Mouse (Mus musculus): ENCODE measurements at regions not wholly inside any gene's neighbourhood (a gene's known extent, or its start where the extent isn't known, plus 50 kb on each side); places are given as distances from the start of the nearest gene placed in this dataset.

- TF ChIP-seq EP300 (IDR thresholded peaks at IDR 0.05) (no peak), CTCF (IDR thresholded peaks at IDR 0.05) (no peak)
- Histone ChIP-seq H3K9me3 (ENCODE audit: low read length) (no peaks in the 10 kb centered on the region), H3K36me3 (ENCODE audit: insufficient read depth, low read length) (no peaks in the 10 kb centered on the region), H3K9ac (replicated peaks; ENCODE audit: low read depth) (no peak overlapping the region), H3K4me1 (ENCODE audit: insufficient read depth, low read depth, low read length) (no peaks in the 10 kb centered on the region), H3K4me3 (ENCODE audit: low read depth, low read length) (no peak overlapping the region), H3K27ac (ENCODE audit: low read length) (no peak overlapping the region), H3K27me3 (replicated peaks; ENCODE audit: insufficient read depth, low read length) (no peaks in the 10 kb centered on the region), H3K4me2 (replicated peaks; ENCODE audit: low read depth, low read length) (no peak overlapping the region)
- 63% methylated on average over 8 of the region's 8 CpGs for WGBS
- no peak for ATAC-seq
- DNase-seq (ENCODE audit: low spot score) = no peak
Observed at GRCm38 (mm10) chr2:131801212-131801611, 58.3 kb downstream of the Erv3 start.

- no peak overlapping the region for H3K27ac ChIP-seq (ENCODE audit: low read length)
- no peak for ATAC-seq
- H3K4me1 ChIP-seq (ENCODE audit: insufficient read depth, low read depth, low read length) = no peaks in the 10 kb centered on the region
- H3K9me3 ChIP-seq (ENCODE audit: low read length) = no peaks in the 10 kb centered on the region
- no peak for TF ChIP-seq EP300 (IDR thresholded peaks at IDR 0.05)
- H3K27me3 ChIP-seq (replicated peaks; ENCODE audit: insufficient read depth, low read length) = no peaks in the 10 kb centered on the region
- H3K9ac ChIP-seq (replicated peaks; ENCODE audit: low read depth) = no peak overlapping the region
- DNase-seq (ENCODE audit: low spot score) = no peak
- H3K36me3 ChIP-seq (ENCODE audit: insufficient read depth, low read length) = no peaks in the 10 kb centered on the region
- H3K4me3 ChIP-seq (ENCODE audit: low read depth, low read length) = no peak overlapping the region
- 84% methylated on average over 8 of the region's 8 CpGs for WGBS
- no peak overlapping the region for H3K4me2 ChIP-seq (replicated peaks; ENCODE audit: low read depth, low read length)
Observed at GRCm38 (mm10) chr2:131800126-131800894, 59.2 kb downstream of the Erv3 start.

GRCm38 (mm10) chr2:131799486-131799885, 60.1 kb downstream of the Erv3 start:
- Histone ChIP-seq H3K9ac (replicated peaks; ENCODE audit: low read depth) (no peak overlapping the region), H3K27ac (ENCODE audit: low read length) (no peak overlapping the region), H3K4me3 (ENCODE audit: low read depth, low read length) (no peak overlapping the region), H3K9me3 (ENCODE audit: low read length) (no peaks in the 10 kb centered on the region), H3K4me2 (replicated peaks; ENCODE audit: low read depth, low read length) (no peak overlapping the region), H3K4me1 (ENCODE audit: insufficient read depth, low read depth, low read length) (no peaks in the 10 kb centered on the region), H3K36me3 (ENCODE audit: insufficient read depth, low read length) (no peaks in the 10 kb centered on the region), H3K27me3 (replicated peaks; ENCODE audit: insufficient read depth, low read length) (no peaks in the 10 kb centered on the region)
- WGBS = 77% methylated on average over 7 of the region's 7 CpGs
- no peak for TF ChIP-seq CTCF (IDR thresholded peaks at IDR 0.05)
- DNase-seq (ENCODE audit: low spot score) (no peak), ATAC-seq (no peak)

- no peak for ATAC-seq
- Histone ChIP-seq H3K36me3 (ENCODE audit: insufficient read depth, low read length) (no peaks in the 10 kb centered on the region), H3K27ac (ENCODE audit: low read length) (no peak overlapping the region), H3K4me1 (ENCODE audit: insufficient read depth, low read depth, low read length) (no peaks in the 10 kb centered on the region), H3K4me3 (ENCODE audit: low read depth, low read length) (no peak overlapping the region), H3K27me3 (replicated peaks; ENCODE audit: insufficient read depth, low read length) (no peaks in the 10 kb centered on the region), H3K9ac (replicated peaks; ENCODE audit: low read depth) (no peak overlapping the region), H3K4me2 (replicated peaks; ENCODE audit: low read depth, low read length) (no peak overlapping the region), H3K9me3 (ENCODE audit: low read length) (no peaks in the 10 kb centered on the region)
- TF ChIP-seq EP300 (IDR thresholded peaks at IDR 0.05) = no peak
- 60% methylated on average over 9 of the region's 9 CpGs for WGBS
- no peak for DNase-seq (ENCODE audit: low spot score)
Observed at GRCm38 (mm10) chr2:131797001-131797693, 62.4 kb downstream of the Erv3 start.

GRCm38 (mm10) chr2:131775381-131775780, 84.2 kb downstream of the Erv3 start:
- no peak for TF ChIP-seq EP300 (IDR thresholded peaks at IDR 0.05)
- no peak for DNase-seq (ENCODE audit: low spot score)
- Histone ChIP-seq H3K4me3 (ENCODE audit: low read depth, low read length) (no peak overlapping the region), H3K27ac (ENCODE audit: low read length) (no peak overlapping the region), H3K36me3 (ENCODE audit: insufficient read depth, low read length) (no peaks in the 10 kb centered on the region), H3K27me3 (replicated peaks; ENCODE audit: insufficient read depth, low read length) (no peaks in the 10 kb centered on the region), H3K9ac (replicated peaks; ENCODE audit: low read depth) (no peak overlapping the region), H3K9me3 (ENCODE audit: low read length) (no peaks in the 10 kb centered on the region), H3K4me2 (replicated peaks; ENCODE audit: low read depth, low read length) (no peak overlapping the region), H3K4me1 (ENCODE audit: insufficient read depth, low read depth, low read length) (no peaks in the 10 kb centered on the region)
- ATAC-seq = no peak
- WGBS = 91% methylated on average over 1 of the region's 1 CpGs

GRCm38 (mm10) chr2:131773691-131774090, 85.9 kb downstream of the Erv3 start:
- DNase-seq (ENCODE audit: low spot score) (no peak), ATAC-seq (no peak)
- no peak overlapping the region for H3K27ac ChIP-seq (ENCODE audit: low read length)
- no peaks in the 10 kb centered on the region for H3K9me3 ChIP-seq (ENCODE audit: low read length)
- H3K4me3 ChIP-seq (ENCODE audit: low read depth, low read length) = no peak overlapping the region
- H3K4me2 ChIP-seq (replicated peaks; ENCODE audit: low read depth, low read length) = no peak overlapping the region
- H3K27me3 ChIP-seq (replicated peaks; ENCODE audit: insufficient read depth, low read length) = no peaks in the 10 kb centered on the region
- TF ChIP-seq CTCF (IDR thresholded peaks at IDR 0.05) (no peak), EP300 (IDR thresholded peaks at IDR 0.05) (no peak)
- no peaks in the 10 kb centered on the region for H3K4me1 ChIP-seq (ENCODE audit: insufficient read depth, low read depth, low read length)
- 59% methylated on average over 4 of the region's 4 CpGs for WGBS
- no peaks in the 10 kb centered on the region for H3K36me3 ChIP-seq (ENCODE audit: insufficient read depth, low read length)
- no peak overlapping the region for H3K9ac ChIP-seq (replicated peaks; ENCODE audit: low read depth)

Measured in lung, postnatal 0 days (tissue).